In the genomic region with DNA sequence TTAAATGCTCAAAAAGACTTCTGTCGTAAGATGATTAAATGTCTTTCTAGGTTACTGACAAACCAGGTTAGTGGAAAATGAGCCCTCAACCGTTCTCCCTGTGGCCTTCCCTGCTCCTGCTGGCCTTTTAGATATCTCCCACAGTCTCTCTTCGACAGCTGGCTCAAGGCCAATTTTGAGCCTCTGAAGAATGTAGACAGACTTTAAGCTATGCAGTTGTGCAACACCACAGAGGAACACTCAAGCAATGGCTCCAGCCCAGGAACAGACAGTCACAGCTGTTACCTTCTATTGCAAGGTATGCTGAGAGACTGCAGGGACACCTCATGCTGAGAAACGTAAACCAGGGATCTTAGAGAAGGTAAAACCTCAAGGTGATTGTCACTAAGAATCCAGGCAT, we compare ENCODE assay signal across 9 mouse cellular contexts.
DNase-seq lines count a peak whose midpoint lies in the region; ATAC-seq and TF ChIP-seq lines count a peak whose summit lies in the region.
"Had no signal": no experiment of that assay in that cellular context is flagged by ENCODE, and none has a peak within 500 bp of the region (broad histone marks: within the 10 kb centered on the region; RNA-seq: fewer than 3 reads in every experiment).

No protein-coding gene starts in this region.

- no peaks in the 10 kb centered on the region for H3K27me3 ChIP-seq in hindbrain, postnatal 0 days (ENCODE audit: insufficient read depth, low read length)
- H3K27me3 ChIP-seq in hindbrain, embryonic 16.5 days (replicated peaks; ENCODE audit: control insufficient read depth, insufficient read depth, low read length), result no peaks in the 10 kb centered on the region
- no peaks in the 10 kb centered on the region for H3K27me3 ChIP-seq in heart, postnatal 0 days (ENCODE audit: control insufficient read depth, insufficient read depth, low read length)
- no peaks in the 10 kb centered on the region for H3K27me3 ChIP-seq in midbrain, embryonic 10.5 days (ENCODE audit: low read depth, poor library complexity, severe bottlenecking)
- H3K27me3 ChIP-seq: embryonic facial prominence, embryonic 13.5 days had no signal

- H3K36me3 ChIP-seq in hindbrain, postnatal 0 days (ENCODE audit: insufficient read depth, low read length), result no peaks in the 10 kb centered on the region
- no peaks in the 10 kb centered on the region for H3K36me3 ChIP-seq in hindbrain, embryonic 16.5 days (ENCODE audit: control insufficient read depth, insufficient read depth, low read length)
- H3K36me3 ChIP-seq in heart, postnatal 0 days (replicated peaks; ENCODE audit: control insufficient read depth, insufficient read depth, low read length), result no peaks in the 10 kb centered on the region
- H3K36me3 ChIP-seq in midbrain, embryonic 10.5 days, result peaks cover 53% of the 10 kb centered on the region
- H3K36me3 ChIP-seq: embryonic facial prominence, embryonic 13.5 days had no signal

- ATAC-seq in hindbrain, postnatal 0 days, result 0 out of 2 replicates have a peak, but pooled peaks have one; percentile 43
- ATAC-seq in hindbrain, embryonic 16.5 days, result no peak
- ATAC-seq in heart, postnatal 0 days (ENCODE audit: insufficient read depth, low read depth), result peak; percentile 82

- no peak for TF ChIP-seq CTCF in hindbrain, postnatal 0 days (IDR thresholded peaks at IDR 0.05; ENCODE audit: low read depth)
- TF ChIP-seq CTCF in heart, postnatal 0 days (IDR thresholded peaks at IDR 0.05; ENCODE audit: low read depth), result no peak
- no peak for TF ChIP-seq CTCF in left cerebral cortex, adult 2 months (IDR thresholded peaks at IDR 0.05)

- peak; percentile 50 for DNase-seq in hindbrain, postnatal 0 days (ENCODE audit: low spot score)
- DNase-seq in adrenal gland, postnatal 25 days, result peak; percentile 58
- peak; percentile 88 for DNase-seq in heart, postnatal 0 days (ENCODE audit: low spot score)
- peak; percentile 89 to 93 for DNase-seq in lung, adult 18-20 months
- no peak for DNase-seq in frontal cortex, postnatal 36 days (ENCODE audit: low spot score in 2 of 2)
- no peak for DNase-seq in midbrain, embryonic 10.5 days (ENCODE audit: low spot score)
- DNase-seq in left cerebral cortex, adult 2 months (ENCODE audit: extremely low spot score in 1 of 2, low spot score in 2 of 2), result no peak

- intact Hi-C loops in left cerebral cortex, adult 2 months (cut with DNase I), result no loop called here

- H3K4me3 ChIP-seq in hindbrain, postnatal 0 days (ENCODE audit: low read length), result no peak overlapping the region
- H3K4me3 ChIP-seq in hindbrain, embryonic 16.5 days (ENCODE audit: low read length), result no peak overlapping the region
- no peak overlapping the region for H3K4me3 ChIP-seq in heart, postnatal 0 days (ENCODE audit: low read depth, low read length)
- no peak overlapping the region for H3K4me3 ChIP-seq in midbrain, embryonic 10.5 days
- H3K4me3 ChIP-seq in left cerebral cortex, adult 2 months, result no peak overlapping the region
- H3K4me3 ChIP-seq: embryonic facial prominence, embryonic 13.5 days had no signal

- WGBS in hindbrain, postnatal 0 days, result 48% methylated on average over 4 of the region's 4 CpGs
- 65% methylated on average over 4 of the region's 4 CpGs for WGBS in hindbrain, embryonic 16.5 days
- WGBS in heart, postnatal 0 days, result 16% methylated on average over 4 of the region's 4 CpGs
- WGBS in midbrain, embryonic 10.5 days, result 89% methylated on average over 4 of the region's 4 CpGs

- no peak overlapping the region for H3K4me2 ChIP-seq in hindbrain, postnatal 0 days (ENCODE audit: low read depth, low read length)
- H3K4me2 ChIP-seq in hindbrain, embryonic 16.5 days (ENCODE audit: low read length), result no peak overlapping the region
- H3K4me2 ChIP-seq in heart, postnatal 0 days (ENCODE audit: low read depth, low read length), result no peak overlapping the region
- H3K4me2 ChIP-seq: embryonic facial prominence, embryonic 13.5 days had no signal

- no peak overlapping the region for H3K9ac ChIP-seq in hindbrain, postnatal 0 days (replicated peaks; ENCODE audit: low read length)
- no peak overlapping the region for H3K9ac ChIP-seq in hindbrain, embryonic 16.5 days (ENCODE audit: low read depth, low read length)
- no peak overlapping the region for H3K9ac ChIP-seq in heart, postnatal 0 days (replicated peaks; ENCODE audit: low read depth, low read length)
- H3K9ac ChIP-seq: embryonic facial prominence, embryonic 13.5 days had no signal

- no peak for TF ChIP-seq EP300 in heart, postnatal 0 days (IDR thresholded peaks at IDR 0.05; ENCODE audit: low read depth)

- H3K27ac ChIP-seq in hindbrain, postnatal 0 days, result no peak overlapping the region
- H3K27ac ChIP-seq in hindbrain, embryonic 16.5 days (ENCODE audit: low read depth, low read length), result no peak overlapping the region
- H3K27ac ChIP-seq in heart, postnatal 0 days (ENCODE audit: low read depth), result peak overlapping the region; percentile 87
- H3K27ac ChIP-seq in midbrain, embryonic 10.5 days (replicated peaks), result no peak overlapping the region
- H3K27ac ChIP-seq in left cerebral cortex, adult 2 months, result no peak overlapping the region
- H3K27ac ChIP-seq: embryonic facial prominence, embryonic 13.5 days had no signal

- no peaks in the 10 kb centered on the region for H3K9me3 ChIP-seq in hindbrain, postnatal 0 days (ENCODE audit: low read length)
- H3K9me3 ChIP-seq in hindbrain, embryonic 16.5 days (ENCODE audit: control insufficient read depth, low read length), result no peaks in the 10 kb centered on the region
- H3K9me3 ChIP-seq in heart, postnatal 0 days (replicated peaks; ENCODE audit: control insufficient read depth, low read length), result no peaks in the 10 kb centered on the region
- no peaks in the 10 kb centered on the region for H3K9me3 ChIP-seq in midbrain, embryonic 10.5 days (replicated peaks)
- H3K9me3 ChIP-seq: embryonic facial prominence, embryonic 13.5 days had no signal

- no peaks in the 10 kb centered on the region for H3K4me1 ChIP-seq in hindbrain, postnatal 0 days (ENCODE audit: insufficient read depth, low read length)
- H3K4me1 ChIP-seq in hindbrain, embryonic 16.5 days (ENCODE audit: control insufficient read depth, insufficient read depth, low read depth, low read length), result no peaks in the 10 kb centered on the region
- H3K4me1 ChIP-seq in heart, postnatal 0 days (ENCODE audit: control insufficient read depth, insufficient read depth), result peaks cover 36% of the 10 kb centered on the region
- no peaks in the 10 kb centered on the region for H3K4me1 ChIP-seq in midbrain, embryonic 10.5 days

Comparison
In these comparisons a context has a peak if more than half of its experiments do, and no peak if none do; other contexts are left out.
1. DNase-seq: peak in hindbrain, postnatal 0 days (single experiment), adrenal gland, postnatal 25 days (single experiment), heart, postnatal 0 days (single experiment) and lung, adult 18-20 months (2 of 2); none in frontal cortex, postnatal 36 days (0 of 2), midbrain, embryonic 10.5 days (single experiment) and left cerebral cortex, adult 2 months (0 of 2).